Mouse (Mus musculus): ENCODE data around the gene Tubd1. TPM values are rescaled to one million over a fixed set of nuclear protein-coding genes. Genes with fewer than 3 reads are reported as not detected.
A peak's percentile ranks its signal among the peaks of the same experiment; 100 is the strongest.

Tubd1 gene
- polyA plus RNA-seq, 2 experiments: 5.6 to 10.3 TPM

GRCm38 (mm10) chr11:86539716-86540475 lies 4.9 kb upstream of the Tubd1 start:
- Histone ChIP-seq H3K9me3 (ENCODE audit: control insufficient read depth, low read length) (no peaks in the 10 kb centered on the region), H3K4me2 (ENCODE audit: low read depth) (no peak overlapping the region), H3K27ac (no peak overlapping the region), H3K4me3 (ENCODE audit: insufficient read depth in 1 of 2, low read depth in 2 of 2, low read length in 2 of 2) (no peak overlapping the region), H3K4me1 (replicated peaks; ENCODE audit: control insufficient read depth in 2 of 2, insufficient read depth in 2 of 2, low read length in 1 of 2) (peaks cover 5 to 8% of the 10 kb centered on the region in 2 experiments; a peak in 3 of 4 replicates), H3K9ac (replicated peaks) (no peak overlapping the region), H3K27me3 (ENCODE audit: control insufficient read depth, insufficient read depth, low read length) (no peaks in the 10 kb centered on the region), H3K36me3 (replicated peaks; ENCODE audit: control insufficient read depth, insufficient read depth, low read depth) (no peaks in the 10 kb centered on the region)
- ATAC-seq (ENCODE audit: insufficient read depth): no peak
- DNase-seq (ENCODE audit: low read depth in 3 of 3, low spot score in 3 of 3): no peak
- TF ChIP-seq EP300 (IDR thresholded peaks at IDR 0.05; ENCODE audit: low read depth) (no peak), CTCF (IDR thresholded peaks at IDR 0.05; ENCODE audit: low read depth) (no peak)
- 79% methylated on average over 6 of the region's 6 CpGs for WGBS (ENCODE audit: insufficient replicate concordance)

DNA sequence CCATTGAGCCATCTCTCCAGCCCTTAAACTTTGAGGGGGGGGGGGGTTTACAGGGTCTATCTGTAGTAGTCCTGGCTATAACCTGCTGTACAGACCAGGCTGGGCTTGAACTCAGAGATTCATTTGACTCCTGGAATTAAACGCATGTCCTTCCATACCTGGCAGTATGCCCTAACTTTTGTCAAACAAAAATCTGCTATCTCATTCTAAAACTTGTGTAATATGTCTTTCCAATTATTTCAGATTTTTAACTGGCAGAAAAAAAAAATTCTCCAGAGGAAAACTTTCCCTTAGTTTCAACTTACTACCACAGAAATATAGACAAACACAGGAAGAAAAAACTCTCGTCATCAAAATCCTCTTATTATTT lies 4.3 kb upstream of the Tubd1 start:
- DNase-seq (ENCODE audit: low read depth in 3 of 3, low spot score in 3 of 3) (no peak), ATAC-seq (ENCODE audit: insufficient read depth) (no peak)
- TF ChIP-seq CTCF (IDR thresholded peaks at IDR 0.05; ENCODE audit: low read depth): no peak
- TF ChIP-seq EP300 (IDR thresholded peaks at IDR 0.05; ENCODE audit: low read depth): no peak
- peaks cover 5 to 8% of the 10 kb centered on the region in 2 experiments; a peak in 3 of 4 replicates for H3K4me1 ChIP-seq (replicated peaks; ENCODE audit: control insufficient read depth in 2 of 2, insufficient read depth in 2 of 2, low read length in 1 of 2)
- no peak overlapping the region for H3K4me3 ChIP-seq (ENCODE audit: insufficient read depth in 1 of 2, low read depth in 2 of 2, low read length in 2 of 2)
- H3K36me3 ChIP-seq (replicated peaks; ENCODE audit: control insufficient read depth, insufficient read depth, low read depth): no peaks in the 10 kb centered on the region
- H3K27ac ChIP-seq: no peak overlapping the region
- H3K9me3 ChIP-seq (ENCODE audit: control insufficient read depth, low read length): no peaks in the 10 kb centered on the region
- H3K27me3 ChIP-seq (ENCODE audit: control insufficient read depth, insufficient read depth, low read length): no peaks in the 10 kb centered on the region
- no peak overlapping the region for H3K4me2 ChIP-seq (ENCODE audit: low read depth)
- 83% methylated on average over 2 of the region's 2 CpGs for WGBS (ENCODE audit: insufficient replicate concordance)
- no peak overlapping the region for H3K9ac ChIP-seq (replicated peaks)

- Histone ChIP-seq H3K27ac (no peak overlapping the region), H3K9ac (replicated peaks) (no peak overlapping the region), H3K4me2 (ENCODE audit: low read depth) (peak overlapping the region; percentile 91), H3K4me3 (ENCODE audit: insufficient read depth in 1 of 2, low read depth in 2 of 2, low read length in 2 of 2) (peak overlapping the region in 1 of 2 experiments; percentile 90; a peak in 2 of 4 replicates), H3K4me1 (replicated peaks; ENCODE audit: control insufficient read depth in 2 of 2, insufficient read depth in 2 of 2, low read length in 1 of 2) (peaks cover 14 to 15% of the 10 kb centered on the region in 2 experiments), H3K9me3 (ENCODE audit: control insufficient read depth, low read length) (no peaks in the 10 kb centered on the region), H3K36me3 (replicated peaks; ENCODE audit: control insufficient read depth, insufficient read depth, low read depth) (no peaks in the 10 kb centered on the region), H3K27me3 (ENCODE audit: control insufficient read depth, insufficient read depth, low read length) (no peaks in the 10 kb centered on the region)
- DNase-seq (ENCODE audit: low read depth in 3 of 3, low spot score in 3 of 3): no peak
- ATAC-seq (ENCODE audit: insufficient read depth): no peak
- WGBS (ENCODE audit: insufficient replicate concordance): 88% methylated on average over 1 of the region's 1 CpGs
- TF ChIP-seq CTCF (IDR thresholded peaks at IDR 0.05; ENCODE audit: low read depth) (no peak), EP300 (IDR thresholded peaks at IDR 0.05; ENCODE audit: low read depth) (no peak)
Measured at GRCm38 (mm10) chr11:86542851-86543250, 1.9 kb upstream of the Tubd1 start.

GRCm38 (mm10) chr11:86543960-86544638 lies 692 bp upstream of the Tubd1 start:
- ATAC-seq (ENCODE audit: insufficient read depth) (peak; percentile 69), DNase-seq (ENCODE audit: low read depth in 3 of 3, low spot score in 3 of 3) (peak in 2 of 3 experiments; percentile 18 to 30)
- Histone ChIP-seq H3K27me3 (ENCODE audit: control insufficient read depth, insufficient read depth, low read length) (no peaks in the 10 kb centered on the region), H3K4me2 (ENCODE audit: low read depth) (peak overlapping the region; percentile 91), H3K27ac (peak overlapping the region; percentile 78), H3K4me3 (ENCODE audit: insufficient read depth in 1 of 2, low read depth in 2 of 2, low read length in 2 of 2) (peak overlapping the region; percentile 90 to 91), H3K36me3 (replicated peaks; ENCODE audit: control insufficient read depth, insufficient read depth, low read depth) (peaks cover 3% of the 10 kb centered on the region; the same call in 1 of the 2 replicates), H3K4me1 (replicated peaks; ENCODE audit: control insufficient read depth in 2 of 2, insufficient read depth in 2 of 2, low read length in 1 of 2) (peaks cover 14 to 15% of the 10 kb centered on the region in 2 experiments), H3K9ac (replicated peaks) (peak overlapping the region; percentile 97), H3K9me3 (ENCODE audit: control insufficient read depth, low read length) (no peaks in the 10 kb centered on the region)
- under 1% methylated on average over 50 of the region's 50 CpGs for WGBS (ENCODE audit: insufficient replicate concordance)
- TF ChIP-seq EP300 (IDR thresholded peaks at IDR 0.05; ENCODE audit: low read depth): no peak
- no peak for TF ChIP-seq CTCF (IDR thresholded peaks at IDR 0.05; ENCODE audit: low read depth)

GRCm38 (mm10) chr11:86545556-86545955 lies 765 bp downstream of the Tubd1 start:
- Histone ChIP-seq H3K9me3 (ENCODE audit: control insufficient read depth, low read length) (no peaks in the 10 kb centered on the region), H3K36me3 (replicated peaks; ENCODE audit: control insufficient read depth, insufficient read depth, low read depth) (peaks cover 14% of the 10 kb centered on the region), H3K4me3 (ENCODE audit: insufficient read depth in 1 of 2, low read depth in 2 of 2, low read length in 2 of 2) (peak overlapping the region; percentile 71 to 90), H3K4me1 (replicated peaks; ENCODE audit: control insufficient read depth in 2 of 2, insufficient read depth in 2 of 2, low read length in 1 of 2) (peaks cover 14 to 15% of the 10 kb centered on the region in 2 experiments), H3K4me2 (ENCODE audit: low read depth) (peak overlapping the region; percentile 85), H3K9ac (replicated peaks) (peak overlapping the region; percentile 86), H3K27ac (peak overlapping the region; percentile 79), H3K27me3 (ENCODE audit: control insufficient read depth, insufficient read depth, low read length) (no peaks in the 10 kb centered on the region)
- DNase-seq (ENCODE audit: low read depth in 3 of 3, low spot score in 3 of 3) (no peak), ATAC-seq (ENCODE audit: insufficient read depth) (no peak)
- WGBS (ENCODE audit: insufficient replicate concordance): 60% methylated on average over 8 of the region's 8 CpGs
- TF ChIP-seq EP300 (IDR thresholded peaks at IDR 0.05; ENCODE audit: low read depth) (no peak), CTCF (IDR thresholded peaks at IDR 0.05; ENCODE audit: low read depth) (no peak)
